Mouse (Mus musculus) monocyte, adult 5-6 weeks (primary cell): Measurements from ENCODE around the gene Pde8a. TPM values are rescaled to one million over a fixed set of nuclear protein-coding genes. Genes with fewer than 3 reads are reported as not detected.

ENCODE experiments used
- ATAC-seq: fragments of 153-309, 156-312 bp; replicated peaks from 2 replicates; pipeline ENCODE4 v1.8.0; 2017; ENCODE audit warnings: mild to moderate bottlenecking; ENCODE audit not compliant: low TSS enrichment, insufficient number of reproducible peaks, severe bottlenecking, poor library complexity, low FRiP score
- total RNA-seq: library from RNA; stranded (forward); fragments of 200-1000, 200-491, 200-594 nt; gene quantifications from 3 replicates; pipeline ENCODE4 v1.2.3, GENCODE M21; 2017

Gene Pde8a
- total RNA-seq, 1 experiment from 2014 or later: 7.0 TPM

DNA sequence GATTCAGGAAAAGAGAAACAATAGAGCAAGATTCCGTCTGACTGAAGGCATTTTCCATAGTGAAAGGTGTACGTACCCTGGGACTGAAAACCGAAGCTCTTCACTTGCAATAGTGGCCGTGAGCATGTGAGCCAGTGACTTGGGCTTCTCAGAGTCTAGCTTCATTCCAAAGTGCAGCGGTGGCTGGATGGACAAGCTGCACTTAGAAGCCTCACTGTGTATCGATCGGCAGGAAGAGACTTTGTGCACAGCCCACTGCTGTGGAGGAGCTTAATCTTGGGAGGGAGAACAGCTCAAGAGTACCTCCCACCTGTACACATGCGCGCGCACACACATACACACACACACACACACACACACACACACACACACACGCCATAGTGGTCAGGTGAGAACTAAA is 39.9 kb downstream of the Pde8a start:
- no peak for ATAC-seq

DNA sequence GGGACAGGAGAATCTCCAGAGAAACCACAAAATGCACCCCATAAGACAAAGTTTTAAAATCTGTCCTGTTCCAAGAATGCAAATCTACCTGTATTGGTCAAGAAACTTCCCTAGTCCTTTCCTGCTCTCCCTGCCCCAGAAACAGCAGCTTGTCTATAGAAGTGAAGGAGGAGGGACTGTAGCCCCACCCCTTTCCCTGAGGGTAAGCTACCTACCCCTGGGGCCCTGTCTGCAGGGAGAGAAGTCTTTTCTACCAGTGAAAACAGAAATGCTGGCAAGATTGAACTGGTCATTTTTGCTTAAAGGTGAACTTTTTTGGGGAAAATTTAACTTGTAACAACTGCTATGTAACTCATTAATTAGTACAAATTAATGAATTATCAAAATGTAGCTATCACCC is 41.2 kb downstream of the Pde8a start:
- ATAC-seq: no peak

DNA sequence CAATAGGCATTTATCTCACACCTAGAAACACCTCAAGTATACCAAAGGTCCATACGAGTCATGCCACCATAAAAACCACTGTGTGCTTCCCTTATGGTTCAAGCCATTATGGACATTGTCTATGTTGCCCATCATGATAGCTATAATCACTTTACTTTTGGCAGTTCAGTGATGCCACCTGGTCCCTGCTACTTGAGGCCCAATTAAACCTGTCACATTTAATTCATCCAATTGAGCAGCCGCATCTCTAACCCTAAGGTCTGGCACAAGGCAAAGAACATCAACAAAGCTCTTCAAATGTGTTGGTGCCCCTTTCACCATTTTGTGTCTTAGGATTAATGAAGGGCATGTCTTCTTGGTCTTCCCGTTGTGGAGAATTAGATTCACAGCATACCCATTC is 42.1 kb downstream of the Pde8a start:
- ATAC-seq: no peak

DNA sequence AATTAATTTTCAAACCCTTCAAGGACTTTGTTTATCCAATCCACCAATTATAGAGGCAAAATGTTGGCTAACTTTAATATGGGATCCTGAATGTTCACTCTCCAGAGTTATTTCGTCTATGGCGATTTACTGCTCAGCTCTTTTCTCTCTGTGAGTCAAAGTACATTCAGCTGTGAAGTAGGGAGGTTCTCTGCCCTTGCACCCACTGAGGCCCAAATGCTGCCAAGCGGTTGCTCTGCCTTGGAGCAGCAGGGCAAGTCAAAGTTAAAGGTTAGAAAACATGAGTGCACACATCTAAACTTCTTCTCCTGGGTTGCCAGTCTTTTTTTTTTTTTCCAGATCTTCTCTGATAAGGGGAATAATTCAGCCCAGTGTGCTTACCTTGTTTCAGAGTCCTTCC is 43.4 kb downstream of the Pde8a start:
- ATAC-seq: no peak

DNA sequence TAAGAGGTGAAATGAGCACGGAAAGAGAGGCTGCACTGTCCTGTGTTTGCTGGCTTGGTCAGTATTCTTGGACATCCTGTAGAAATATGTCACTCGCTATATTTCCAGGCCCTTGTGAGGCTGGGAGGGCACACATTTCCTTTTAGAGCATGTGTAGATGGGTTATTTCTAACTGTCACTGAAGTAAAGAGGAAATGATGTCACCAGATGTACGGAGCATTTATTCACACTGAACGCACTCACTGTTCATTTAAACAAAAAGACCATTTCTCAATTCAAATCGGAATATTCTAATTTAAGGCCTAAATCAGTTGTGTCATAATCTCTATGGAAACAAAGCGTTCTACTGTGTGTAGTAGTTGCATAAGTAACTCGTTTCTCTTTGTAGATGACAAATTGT is 48.2 kb downstream of the Pde8a start:
- ATAC-seq: no peak

DNA sequence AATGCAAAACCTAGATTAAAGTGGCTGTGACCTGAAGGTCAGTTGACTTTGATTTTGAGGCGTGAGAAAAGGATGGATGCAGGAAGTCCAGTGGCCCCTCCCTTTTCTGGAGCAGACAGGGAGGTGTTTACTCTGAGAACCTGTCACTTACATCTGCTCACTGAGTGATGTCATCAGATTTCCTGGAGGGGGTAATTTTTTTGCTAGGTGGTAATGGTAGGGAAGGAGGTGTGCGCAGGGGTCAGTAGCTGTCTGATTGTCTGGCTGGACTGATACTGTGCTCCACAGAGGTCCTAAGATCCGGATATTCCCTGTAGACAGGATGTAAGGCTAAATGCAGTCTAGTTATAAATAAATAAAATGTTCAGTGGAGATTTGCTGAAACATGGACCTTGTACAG is 59.5 kb downstream of the Pde8a start:
- no peak for ATAC-seq

DNA sequence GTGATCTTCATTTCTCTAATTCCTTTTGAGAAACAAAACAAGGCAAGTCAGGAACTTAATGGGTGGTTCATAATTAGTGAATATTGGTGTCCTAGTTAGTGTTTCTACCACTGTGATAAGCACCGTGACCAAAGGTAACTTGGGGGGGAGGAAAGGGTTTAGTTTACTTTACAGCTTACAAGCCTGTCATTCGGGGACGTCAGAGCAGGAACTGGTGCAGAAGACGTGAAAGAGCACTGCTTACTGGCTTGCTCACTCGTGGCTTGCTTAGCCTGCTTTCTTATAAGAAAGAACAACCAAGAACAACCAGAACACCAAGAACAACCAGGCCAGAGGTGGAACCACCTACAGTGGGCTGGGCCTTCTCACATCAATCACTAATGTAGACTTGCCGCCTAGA is 65.6 kb downstream of the Pde8a start:
- no peak for ATAC-seq

DNA sequence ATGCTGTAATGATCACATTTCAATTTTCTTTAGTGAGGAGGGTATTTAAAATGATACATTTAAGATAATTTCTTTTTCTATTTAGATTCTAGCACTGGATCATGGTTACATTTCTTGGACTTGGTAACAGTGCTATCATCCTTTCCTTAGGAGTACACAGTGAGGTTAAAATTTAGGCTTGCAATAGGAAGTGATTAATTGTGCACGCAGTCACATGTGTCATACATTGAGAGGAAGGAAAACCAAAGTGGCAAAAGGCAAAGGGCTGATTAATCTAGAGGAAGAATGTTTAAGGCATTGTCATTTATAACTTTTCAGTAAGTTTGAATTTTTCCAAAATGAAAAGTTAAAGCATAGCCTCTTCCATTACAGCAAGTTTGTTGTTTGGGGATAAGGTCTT is 67.8 kb downstream of the Pde8a start:
- no peak for ATAC-seq

DNA sequence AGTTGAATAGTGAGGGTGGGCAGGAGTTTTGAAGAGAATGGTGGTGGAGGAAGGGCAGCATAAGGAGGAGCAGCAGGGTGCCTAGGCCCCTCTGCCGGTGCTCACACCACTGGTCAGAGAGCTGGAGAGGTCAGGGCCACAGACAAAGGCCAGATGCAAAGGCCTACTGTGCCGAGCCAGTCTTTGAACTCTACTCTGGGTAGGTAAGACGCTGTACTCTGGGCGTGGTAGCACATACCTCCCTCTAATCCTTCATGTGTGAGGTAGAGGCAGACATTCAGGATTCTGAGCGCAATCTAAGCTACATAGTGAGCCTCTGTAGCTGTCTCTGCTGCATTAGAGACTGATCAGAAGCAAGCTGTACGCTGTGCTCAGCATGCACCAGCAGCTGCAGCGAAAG is 73.1 kb downstream of the Pde8a start:
- ATAC-seq: no peak

DNA sequence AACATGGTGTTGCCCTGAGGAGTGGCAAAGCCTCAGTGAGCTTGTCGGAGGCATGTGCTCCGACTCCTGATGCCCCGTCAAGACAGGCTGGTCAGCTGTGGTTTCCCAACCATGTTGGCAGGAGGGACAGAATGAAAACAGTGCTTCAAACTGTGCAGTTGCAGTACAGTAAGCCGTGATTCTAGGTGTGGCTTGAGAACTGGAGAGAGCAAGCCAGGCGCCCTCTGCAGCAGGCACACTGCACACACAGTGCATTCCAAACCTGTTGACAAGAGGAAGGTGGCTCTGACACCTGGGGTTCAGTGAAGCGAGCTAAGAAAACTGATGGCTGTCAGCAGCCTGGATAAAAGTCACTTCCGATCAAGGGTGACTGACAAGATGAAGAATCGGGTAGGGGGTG is 73.5 kb downstream of the Pde8a start:
- ATAC-seq: no peak

DNA sequence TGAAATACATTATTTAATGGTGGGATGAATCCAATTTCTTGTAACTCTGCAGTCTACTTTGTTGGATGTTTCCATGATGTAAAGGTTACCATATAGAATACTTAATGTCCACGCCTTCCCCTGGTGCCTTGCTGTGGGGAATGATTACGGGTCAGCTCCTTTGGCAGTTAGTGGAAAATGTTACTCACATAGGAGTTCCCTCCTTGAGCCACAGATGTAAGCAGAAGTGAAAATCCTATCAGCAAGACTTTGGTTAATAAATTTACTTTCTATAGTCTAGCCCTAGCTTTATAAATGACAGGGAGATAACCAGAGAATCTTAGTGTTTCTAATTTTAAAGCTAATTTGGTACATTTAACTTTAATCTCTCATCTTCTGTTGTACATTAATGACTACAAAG is 81.8 kb downstream of the Pde8a start:
- ATAC-seq: no peak

DNA sequence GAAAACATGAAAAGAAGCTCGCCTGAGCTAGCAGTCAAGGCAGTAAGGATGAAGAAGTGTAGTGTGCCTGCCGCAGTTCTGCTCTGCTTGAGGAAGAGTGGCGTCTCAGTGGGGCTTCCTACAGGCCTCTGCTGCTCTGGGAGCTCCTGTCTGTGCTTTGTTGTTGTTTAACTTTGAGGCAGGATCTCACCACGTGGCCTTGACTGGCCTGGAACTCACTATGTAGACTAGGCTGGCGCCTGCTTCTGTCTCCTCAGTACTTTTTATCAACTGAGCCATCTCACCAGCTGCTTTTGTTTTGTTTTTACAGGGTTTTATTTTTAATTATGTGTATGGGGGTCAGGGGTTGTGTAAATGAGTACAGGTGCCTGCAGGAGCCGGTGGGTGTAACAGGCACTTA is 84.8 kb downstream of the Pde8a start:
- ATAC-seq: no peak

DNA sequence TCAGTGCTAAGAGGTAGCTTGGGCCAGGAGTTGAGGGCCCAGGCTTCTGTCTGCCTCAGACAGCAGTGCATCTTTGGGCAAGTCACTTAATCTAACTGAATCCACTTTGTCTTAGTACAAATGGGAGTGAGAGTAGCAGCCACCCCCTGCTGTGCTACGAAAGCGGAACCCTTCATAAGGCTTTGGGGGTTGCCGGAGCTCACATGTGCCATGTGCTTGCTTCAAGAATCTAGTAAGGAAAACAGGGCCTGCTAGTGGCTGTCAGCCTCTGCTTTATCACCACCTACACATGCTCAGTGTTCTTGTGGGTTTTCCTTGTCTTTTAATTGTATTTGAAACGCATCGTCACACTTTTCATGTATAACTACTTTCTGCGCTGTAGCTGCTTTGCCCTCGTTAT is 87.9 kb downstream of the Pde8a start:
- no peak for ATAC-seq

DNA sequence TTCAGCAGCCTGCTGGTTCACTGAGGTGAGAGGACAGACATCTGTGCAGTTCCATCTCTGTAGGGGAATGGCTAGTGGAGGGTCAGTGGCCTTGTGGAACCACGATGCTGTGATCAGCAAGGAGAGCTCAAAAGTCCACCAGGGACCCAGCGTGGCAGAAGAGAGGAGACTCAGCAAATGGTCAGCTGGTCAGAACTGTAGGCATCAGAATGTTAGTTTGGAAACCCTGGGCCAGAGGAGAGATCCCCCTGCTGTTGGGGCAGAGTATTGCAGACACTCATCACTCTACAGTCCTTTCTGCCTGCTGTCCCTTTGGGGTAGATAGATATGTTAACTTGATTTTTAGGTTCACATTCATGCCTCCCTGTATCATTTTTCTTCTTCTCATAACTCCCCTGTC is 90.3 kb downstream of the Pde8a start:
- ATAC-seq: peak; percentile 40; the same call in 1 of the 2 replicates

DNA sequence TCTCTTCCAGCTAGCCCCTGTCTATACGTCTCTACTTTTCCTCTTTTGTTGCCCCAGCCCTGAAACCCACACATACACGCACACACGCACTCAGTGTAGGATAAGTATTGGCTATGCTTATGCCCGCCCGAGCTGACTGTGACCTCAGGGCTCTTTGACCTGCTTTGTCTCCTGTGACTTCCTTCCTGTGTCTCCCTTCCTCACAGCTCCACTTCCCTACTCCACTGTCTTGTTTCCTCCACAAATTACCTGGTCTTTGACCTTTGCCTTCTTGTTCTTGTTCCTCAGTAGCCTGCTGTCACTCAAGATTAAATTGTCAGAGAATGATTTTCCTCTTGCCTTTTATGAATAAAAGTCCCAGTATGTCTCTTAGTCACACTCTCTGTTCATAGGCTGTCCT is 90.7 kb downstream of the Pde8a start:
- ATAC-seq: no peak

DNA sequence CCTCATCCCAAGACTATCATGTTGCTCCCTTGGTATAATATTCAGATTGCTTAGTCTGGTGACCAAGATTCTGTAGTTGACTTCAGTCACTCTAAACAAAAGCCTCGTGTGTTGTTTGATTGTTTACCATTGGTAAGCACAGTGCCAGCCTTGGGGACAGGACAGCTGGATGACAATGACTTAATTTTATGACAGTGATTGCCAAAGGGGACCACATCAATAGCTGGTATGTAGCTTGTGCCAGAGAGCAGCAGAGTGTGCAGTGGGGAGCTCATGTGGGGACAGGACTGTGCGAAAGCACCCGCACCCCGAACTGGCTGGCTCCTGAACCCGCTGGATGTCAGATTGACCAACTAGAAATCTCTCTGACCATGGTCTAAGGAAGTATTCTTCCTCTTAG is 91.3 kb downstream of the Pde8a start:
- ATAC-seq: no peak

DNA sequence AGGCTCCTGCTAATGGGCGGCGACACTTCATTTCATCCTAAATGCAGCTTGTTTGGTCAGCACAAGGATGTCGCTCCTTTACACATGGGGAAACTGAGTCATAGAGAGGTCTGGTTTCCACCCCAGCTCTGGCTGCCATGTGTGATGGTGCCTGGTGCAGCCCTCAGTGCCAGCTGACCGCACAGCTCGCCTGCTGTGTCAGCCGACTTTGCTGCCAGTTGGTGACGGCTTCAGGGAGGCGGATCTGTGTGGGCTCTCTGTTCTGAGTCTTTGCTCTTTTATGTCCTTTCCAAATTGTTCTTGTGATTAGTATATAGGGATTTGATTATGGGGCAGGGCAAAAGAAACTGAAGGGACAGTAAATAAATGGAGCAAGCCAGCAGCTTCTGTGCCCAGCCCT is 94.3 kb downstream of the Pde8a start:
- no peak for ATAC-seq

DNA sequence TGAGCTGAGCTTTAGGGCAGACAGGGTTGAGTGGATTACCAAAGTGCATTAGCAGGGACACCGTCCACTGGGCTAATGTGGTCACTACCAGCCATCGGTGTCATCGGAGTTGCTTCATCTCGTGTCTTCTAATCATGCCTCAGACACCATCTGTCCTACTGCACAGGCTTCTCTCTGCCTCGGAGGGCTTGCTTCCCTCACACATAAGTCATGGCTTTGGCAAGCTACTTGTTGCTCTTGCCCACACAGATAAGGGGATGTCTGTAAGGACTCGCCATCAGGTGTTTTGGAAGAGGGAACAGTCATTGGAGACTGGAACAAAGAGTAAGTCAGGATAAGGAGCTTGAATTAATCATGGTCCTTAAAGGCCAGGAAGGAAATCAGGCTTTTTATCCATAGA is 95.9 kb downstream of the Pde8a start:
- no peak for ATAC-seq

DNA sequence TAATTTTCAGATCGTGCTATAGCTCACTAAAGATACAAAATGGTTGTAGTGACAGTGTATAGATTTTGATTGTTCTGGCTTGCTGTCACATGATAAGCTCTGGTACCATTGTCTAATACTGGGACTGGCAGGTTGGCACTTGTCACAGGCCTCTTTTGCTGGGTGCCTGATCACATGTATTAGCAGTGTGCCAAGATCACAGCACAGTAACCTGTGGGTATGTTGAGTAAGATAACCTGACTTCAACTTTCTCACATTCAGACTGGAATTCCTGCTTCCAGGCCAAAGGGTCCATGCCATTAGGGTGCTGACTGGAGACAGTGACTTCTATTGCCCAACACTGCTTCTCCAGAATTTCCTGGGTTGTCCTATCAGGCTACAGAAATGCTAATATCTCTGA is 97.7 kb downstream of the Pde8a start:
- ATAC-seq: no peak

DNA sequence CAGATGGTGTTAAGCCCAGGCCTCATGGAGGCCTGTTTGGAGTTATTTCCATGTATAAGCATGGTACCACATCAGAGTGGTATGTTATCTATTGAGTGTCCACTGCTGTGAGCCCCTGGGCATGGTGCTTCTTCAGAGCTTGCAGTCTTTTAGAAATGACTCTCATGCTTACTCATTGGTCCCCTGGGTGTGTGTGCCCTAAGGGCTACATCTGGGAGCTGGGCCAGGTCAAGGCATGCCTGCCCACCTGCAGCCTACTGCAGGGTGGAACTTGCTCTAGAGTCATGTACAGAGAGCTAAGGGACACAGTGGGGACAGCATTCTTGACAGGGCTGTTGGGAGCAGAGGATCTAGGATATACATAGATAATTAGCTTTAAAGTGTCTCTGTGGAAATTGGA is 98.2 kb downstream of the Pde8a start:
- no peak for ATAC-seq

DNA sequence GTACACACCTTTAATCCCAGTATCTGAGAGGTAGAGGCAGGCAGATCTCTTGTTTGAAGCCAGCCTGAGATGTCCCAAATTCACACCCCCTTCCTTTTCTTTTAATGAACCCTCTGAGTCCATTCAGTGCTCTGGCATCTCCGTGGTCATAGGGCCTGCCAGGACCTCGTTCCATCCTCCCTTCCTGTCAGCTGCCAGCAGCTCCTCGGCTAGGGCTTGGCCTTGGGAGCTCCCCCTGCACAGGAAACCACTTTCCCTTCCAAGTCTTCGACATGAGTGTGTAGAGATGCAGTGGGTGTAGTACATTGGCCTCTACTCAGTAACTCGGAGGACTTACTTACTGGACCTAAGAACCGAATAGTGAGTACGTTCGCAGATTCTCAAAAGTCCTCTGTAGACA is 102.2 kb downstream of the Pde8a start:
- ATAC-seq: no peak

DNA sequence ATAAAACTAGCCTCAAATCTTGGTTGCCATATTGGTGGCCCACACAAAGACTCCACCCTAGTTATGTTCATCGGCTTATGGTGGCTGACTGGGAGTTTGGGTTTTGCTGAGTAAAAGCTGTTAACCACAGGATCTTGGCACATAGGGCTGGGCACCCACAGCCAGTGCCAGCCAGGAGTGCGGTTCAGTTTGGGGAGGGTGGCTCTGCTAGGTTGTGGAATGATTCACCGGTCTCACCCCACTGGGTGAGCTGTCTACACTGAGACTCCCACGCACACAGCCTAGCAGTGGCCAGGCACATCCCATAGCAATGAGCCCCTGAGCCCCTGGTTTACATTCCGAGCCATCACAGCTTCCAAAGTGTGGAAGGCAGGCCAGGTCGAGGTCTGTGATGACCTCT is 106.4 kb downstream of the Pde8a start:
- 0 out of 2 replicates have a peak, but pooled peaks have one; percentile 14 for ATAC-seq
